Mouse (Mus musculus) lung, adult 18-20 months (tissue): ENCODE results near the gene Pgam2.

ENCODE experiments used
- DNase-seq, 2 experiments: peaks; one replicate each; pipeline ENCODE4 v3.0.0; 2022; ENCODE audit warnings: mixed read lengths in 2 of 2

Gene Pgam2

DNA sequence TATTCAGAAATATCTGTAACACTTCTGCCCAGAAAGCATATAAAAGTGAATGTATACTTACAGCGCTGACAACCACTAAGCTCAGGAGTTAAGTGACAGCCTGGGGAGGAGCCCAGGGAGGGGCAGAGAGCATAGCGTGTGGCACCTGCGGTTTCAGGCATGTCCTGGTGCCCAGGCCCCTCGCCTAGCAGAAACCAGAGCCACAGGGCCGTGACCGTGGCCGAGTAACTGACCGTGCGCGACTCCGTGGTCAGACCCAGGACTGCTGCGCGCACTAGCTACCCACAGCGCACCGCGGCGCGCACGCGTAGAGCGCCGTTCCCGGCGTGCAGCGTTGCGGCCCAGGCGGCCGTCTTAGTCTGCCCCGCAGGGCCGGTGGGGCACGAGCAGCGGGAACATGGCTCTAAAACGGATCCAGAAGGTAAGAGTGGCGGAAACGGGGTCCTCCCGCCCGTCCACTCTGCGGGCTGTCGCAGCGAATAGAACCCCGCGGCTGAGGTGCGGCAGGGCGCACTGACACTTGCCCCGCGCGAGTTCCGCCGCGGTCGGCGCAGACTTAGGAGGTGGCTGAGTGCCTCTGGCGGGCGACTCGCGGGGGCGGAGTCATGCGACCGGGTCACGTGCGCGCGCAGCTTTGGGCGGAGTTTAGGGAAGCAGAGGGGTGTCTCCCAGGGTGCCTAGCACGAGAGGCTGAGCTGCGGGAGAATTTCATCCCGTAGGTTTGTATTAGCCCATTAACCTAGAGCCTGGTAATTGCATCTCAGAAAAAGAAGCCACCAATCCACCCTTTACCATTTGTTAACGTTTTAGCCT, 41.5 kb downstream of the Pgam2 start, which contains the start of gene Urgcp:
TSS of gene Urgcp (minus strand) at position 557 of the 813 bp plus-strand sequence.
- peak; percentile 94 to 95 for DNase-seq

DNA sequence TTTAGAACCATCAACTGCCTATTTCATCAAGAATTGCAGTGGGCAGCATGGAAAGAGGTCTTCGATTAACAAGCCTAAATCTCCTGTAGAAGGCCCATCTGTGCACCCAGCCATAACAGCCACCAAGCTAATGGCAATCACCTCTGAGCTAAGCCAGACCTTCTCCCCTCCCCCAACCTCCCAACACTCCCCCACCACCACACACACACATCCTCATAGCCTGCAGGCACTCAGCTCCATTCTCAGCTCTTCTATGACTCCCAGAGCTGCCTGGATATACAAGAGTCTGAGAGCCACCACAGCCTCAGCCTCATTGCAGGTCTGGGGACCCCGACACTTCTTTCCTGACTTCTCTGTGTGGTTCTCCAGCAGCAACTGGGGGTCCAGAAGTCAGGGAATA, 49.8 kb downstream of the Pgam2 start:
- no peak for DNase-seq
